Mouse (Mus musculus) midbrain, embryonic 10.5 days (tissue): ENCODE results near the gene Csnk1e. TPM values are rescaled to one million over a fixed set of nuclear protein-coding genes. Genes with fewer than 3 reads are reported as not detected.

Source experiments
- DNase-seq: peaks from one replicate; pipeline ENCODE4 v3.0.0-alpha.2; 2017; ENCODE audit warnings: low spot score
- H3K27ac ChIP-seq: fragments of 300-500 bp; sonication (generic); replicated peaks from 2 replicates; pipeline ENCODE4 v1.5.1; 2016; ENCODE audit warnings: mild to moderate bottlenecking
- H3K27me3 ChIP-seq: fragments of 300-500 bp; sonication (generic); 2 replicates; pipeline ENCODE4 v1.6.1; 2016; ENCODE audit warnings: low read depth, mild to moderate bottlenecking; ENCODE audit not compliant: poor library complexity, severe bottlenecking
- H3K36me3 ChIP-seq: fragments of 300-500 bp; sonication (generic); 2 replicates; pipeline ENCODE4 v1.6.1; 2016; ENCODE audit warnings: mild to moderate bottlenecking, moderate library complexity
- H3K4me1 ChIP-seq: fragments of 300-500 bp; sonication (generic); 2 replicates; pipeline ENCODE4 v1.6.1; 2016
- H3K4me3 ChIP-seq: fragments of 300-500 bp; sonication (generic); 2 replicates; pipeline ENCODE4 v1.5.1; 2016; ENCODE audit warnings: mild to moderate bottlenecking, moderate library complexity
- H3K9me3 ChIP-seq: fragments of 300-500 bp; sonication (generic); replicated peaks from 2 replicates; pipeline ENCODE4 v1.6.1; 2016; ENCODE audit warnings: mild to moderate bottlenecking
- WGBS: fragments of 180-500 bp; shearing (Covaris S2); methylation state at CpG from one replicate; pipeline ENCODE4 v1.1.7; 2016; 5-methylcytosine and 5-hydroxymethylcytosine counted together
- polyA plus RNA-seq: library from polyadenylated mRNA; unstranded; fragments of >200 nt; fragmentation: Nextera tagmentation; extraction: Ambion mirVana; gene quantifications from 2 replicates; pipeline ENCODE4 v1.2.1, GENCODE M21; 2016

Gene Csnk1e
- polyA plus RNA-seq, 1 experiment from 2014 or later, result 128 TPM

- Histone ChIP-seq H3K27ac (peak overlapping the region; percentile 100), H3K9me3 (no peaks in the 10 kb centered on the region), H3K4me1 (peaks cover 69% of the 10 kb centered on the region), H3K36me3 (peaks cover 31% of the 10 kb centered on the region), H3K4me3 (peak overlapping the region; percentile 91), H3K27me3 (peaks cover 8% of the 10 kb centered on the region; the same call in 1 of the 2 replicates)
- WGBS, result under 1% methylated on average over 92 of the region's 107 CpGs
- DNase-seq, result peak; percentile 84
Observed at GRCm38 (mm10) chr15:79441331-79442256, 13.8 kb downstream of the Csnk1e start.

- peaks cover 77% of the 10 kb centered on the region for H3K4me1 ChIP-seq
- DNase-seq, result no peak
Observed at GRCm38 (mm10) chr15:79440651-79441330, 14.6 kb downstream of the Csnk1e start.

GRCm38 (mm10) chr15:79440223-79440622 is 15.1 kb downstream of the Csnk1e start:
- Histone ChIP-seq H3K9me3 (no peaks in the 10 kb centered on the region), H3K27me3 (peaks cover 8% of the 10 kb centered on the region; the same call in 1 of the 2 replicates), H3K27ac (peak overlapping the region; percentile 100), H3K36me3 (peaks cover 45% of the 10 kb centered on the region), H3K4me3 (peak overlapping the region; percentile 91), H3K4me1 (peaks cover 83% of the 10 kb centered on the region)
- WGBS, result 84% methylated on average over 4 of the region's 4 CpGs
- no peak for DNase-seq

More at GRCm38 (mm10) chr15:79440651-79441330, 14.6 kb downstream of the Csnk1e start:
- 29% methylated on average over 11 of the region's 11 CpGs for WGBS
- peak overlapping the region; percentile 100 for H3K27ac ChIP-seq
- H3K4me3 ChIP-seq, result peak overlapping the region; percentile 91
- H3K9me3 ChIP-seq, result no peaks in the 10 kb centered on the region
- H3K36me3 ChIP-seq, result peaks cover 39% of the 10 kb centered on the region
- peaks cover 8% of the 10 kb centered on the region; the same call in 1 of the 2 replicates for H3K27me3 ChIP-seq

- peaks cover 90% of the 10 kb centered on the region for H3K4me1 ChIP-seq
- H3K36me3 ChIP-seq, result peaks cover 53% of the 10 kb centered on the region
- H3K27ac ChIP-seq, result 0 out of 2 replicates have a peak overlapping the region, but pooled peaks have one; percentile 35
Observed at GRCm38 (mm10) chr15:79439386-79439785, 16.0 kb downstream of the Csnk1e start.

GRCm38 (mm10) chr15:79438816-79439215 is 16.6 kb downstream of the Csnk1e start:
- Histone ChIP-seq H3K9me3 (peaks cover 6% of the 10 kb centered on the region; the same call in 1 of the 2 replicates), H3K27me3 (peaks cover 7% of the 10 kb centered on the region; the same call in 1 of the 2 replicates), H3K4me1 (peaks cover 90% of the 10 kb centered on the region), H3K36me3 (peaks cover 59% of the 10 kb centered on the region), H3K4me3 (peak overlapping the region; percentile 91; the same call in 1 of the 2 replicates), H3K27ac (no peak overlapping the region)
- WGBS, result 91% methylated on average over 8 of the region's 8 CpGs
- no peak for DNase-seq

More at GRCm38 (mm10) chr15:79439386-79439785, 16.0 kb downstream of the Csnk1e start:
- 90% methylated on average over 4 of the region's 4 CpGs for WGBS
- DNase-seq, result no peak
- Histone ChIP-seq H3K27me3 (peaks cover 8% of the 10 kb centered on the region; the same call in 1 of the 2 replicates), H3K9me3 (peaks cover under 1% of the 10 kb centered on the region; the same call in 1 of the 2 replicates), H3K4me3 (peak overlapping the region; percentile 91; the same call in 1 of the 2 replicates)

- no peak overlapping the region for H3K27ac ChIP-seq
- WGBS, result 90% methylated on average over 6 of the region's 6 CpGs
Observed at GRCm38 (mm10) chr15:79438209-79438810, 17.1 kb downstream of the Csnk1e start.

GRCm38 (mm10) chr15:79437541-79438208 is 17.7 kb downstream of the Csnk1e start:
- Histone ChIP-seq H3K36me3 (peaks cover 70% of the 10 kb centered on the region), H3K27ac (no peak overlapping the region), H3K4me1 (peaks cover 89% of the 10 kb centered on the region), H3K4me3 (peak overlapping the region; percentile 20; the same call in 1 of the 2 replicates), H3K27me3 (no peaks in the 10 kb centered on the region), H3K9me3 (peaks cover 8% of the 10 kb centered on the region; the same call in 1 of the 2 replicates)
- no peak for DNase-seq
- 93% methylated on average over 12 of the region's 12 CpGs for WGBS

More at GRCm38 (mm10) chr15:79438209-79438810, 17.1 kb downstream of the Csnk1e start:
- DNase-seq, result no peak
- peaks cover 64% of the 10 kb centered on the region for H3K36me3 ChIP-seq
- peak overlapping the region; percentile 91; the same call in 1 of the 2 replicates for H3K4me3 ChIP-seq
- H3K27me3 ChIP-seq, result peaks cover 2% of the 10 kb centered on the region; the same call in 1 of the 2 replicates
- peaks cover 89% of the 10 kb centered on the region for H3K4me1 ChIP-seq
- H3K9me3 ChIP-seq, result peaks cover 8% of the 10 kb centered on the region; the same call in 1 of the 2 replicates

GRCm38 (mm10) chr15:79436481-79436921 is 18.9 kb downstream of the Csnk1e start:
- WGBS, result 71% methylated on average over 7 of the region's 7 CpGs

GRCm38 (mm10) chr15:79435191-79435671 is 20.1 kb downstream of the Csnk1e start:
- H3K4me3 ChIP-seq, result peak overlapping the region; percentile 23; the same call in 1 of the 2 replicates
- H3K27me3 ChIP-seq, result no peaks in the 10 kb centered on the region
- H3K4me1 ChIP-seq, result peaks cover 82% of the 10 kb centered on the region
- WGBS, result 26% methylated on average over 7 of the region's 7 CpGs
- peak; percentile 53 for DNase-seq
- H3K9me3 ChIP-seq, result peaks cover 8% of the 10 kb centered on the region; the same call in 1 of the 2 replicates
- H3K27ac ChIP-seq, result peak overlapping the region; percentile 76
- peaks cover 95% of the 10 kb centered on the region for H3K36me3 ChIP-seq

More at GRCm38 (mm10) chr15:79436481-79436921, 18.9 kb downstream of the Csnk1e start:
- peaks cover 8% of the 10 kb centered on the region; the same call in 1 of the 2 replicates for H3K9me3 ChIP-seq
- peak overlapping the region; percentile 20; the same call in 1 of the 2 replicates for H3K4me3 ChIP-seq
- no peak for DNase-seq
- peaks cover 82% of the 10 kb centered on the region for H3K36me3 ChIP-seq
- H3K4me1 ChIP-seq, result peaks cover 90% of the 10 kb centered on the region
- 0 out of 2 replicates have a peak overlapping the region, but pooled peaks have one; percentile 76 for H3K27ac ChIP-seq
- no peaks in the 10 kb centered on the region for H3K27me3 ChIP-seq

- DNase-seq, result peak; percentile 40
- H3K27me3 ChIP-seq, result no peaks in the 10 kb centered on the region
- WGBS, result 47% methylated on average over 21 of the region's 21 CpGs
- H3K27ac ChIP-seq, result peak overlapping the region; percentile 66
- peaks cover 100% of the 10 kb centered on the region for H3K36me3 ChIP-seq
- peaks cover 58% of the 10 kb centered on the region for H3K4me1 ChIP-seq
- H3K4me3 ChIP-seq, result no peak overlapping the region
- H3K9me3 ChIP-seq, result peaks cover 8% of the 10 kb centered on the region; the same call in 1 of the 2 replicates
Observed at GRCm38 (mm10) chr15:79432892-79433291, 22.5 kb downstream of the Csnk1e start.

GRCm38 (mm10) chr15:79432328-79432727 is 23.0 kb downstream of the Csnk1e start:
- peak overlapping the region; percentile 66 for H3K27ac ChIP-seq
- H3K36me3 ChIP-seq, result peaks cover 100% of the 10 kb centered on the region
- DNase-seq, result no peak
- peaks cover 53% of the 10 kb centered on the region for H3K4me1 ChIP-seq
- 84% methylated on average over 11 of the region's 11 CpGs for WGBS
- no peaks in the 10 kb centered on the region for H3K27me3 ChIP-seq
- peaks cover 8% of the 10 kb centered on the region; the same call in 1 of the 2 replicates for H3K9me3 ChIP-seq
- no peak overlapping the region for H3K4me3 ChIP-seq
